Mouse (Mus musculus): ENCODE results near the gene Gpx7.

GRCm38 (mm10) chr4:108434781-108435180, 28.0 kb upstream of the Gpx7 start:
- TF ChIP-seq CTCF (IDR thresholded peaks at IDR 0.05; ENCODE audit: low read depth, low read length), result no peak
- no peak for TF ChIP-seq POLR2A (IDR thresholded peaks at IDR 0.05; ENCODE audit: extremely low read depth, insufficient read depth, low read length)
